Mouse (Mus musculus): ENCODE results near the gene Trp53bp2. TPM values are rescaled to one million over a fixed set of nuclear protein-coding genes. Genes with fewer than 3 reads are reported as not detected.

Trp53bp2 gene
- 7.6 TPM for polyA plus RNA-seq (2017; shearing (Covaris generic))

DNA sequence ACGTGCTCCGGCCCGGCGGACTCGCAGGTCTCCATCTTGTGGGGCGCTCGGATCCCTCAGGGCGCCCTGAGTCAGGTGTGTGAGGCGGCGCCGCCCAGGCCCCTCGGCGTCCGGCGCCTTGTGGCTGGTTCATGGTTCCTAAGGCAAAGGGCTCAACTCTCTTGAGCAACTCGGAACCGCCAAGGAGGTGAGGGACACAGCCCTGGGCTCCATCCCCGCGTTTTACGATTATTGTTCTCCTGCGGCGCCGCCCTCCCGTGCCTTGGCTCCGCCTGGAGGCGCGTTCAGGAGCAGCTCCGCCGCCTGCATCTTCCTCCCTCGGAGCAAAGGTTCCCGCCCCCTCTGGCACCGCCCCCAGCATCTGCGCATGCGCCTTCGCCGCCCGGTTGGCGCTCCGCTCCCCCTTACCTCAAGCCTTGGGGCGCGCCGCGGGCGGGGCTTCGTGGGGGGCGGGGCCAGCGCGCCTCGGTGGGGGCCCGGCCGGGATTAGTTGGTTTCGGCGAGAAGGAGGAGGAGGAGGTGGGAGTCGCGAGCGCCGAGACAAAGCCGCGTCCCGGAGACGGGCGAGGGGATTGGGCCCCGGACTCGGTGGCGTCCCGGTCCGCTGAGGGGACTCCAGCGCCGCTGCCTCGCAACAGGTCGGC lies at the start of gene Trp53bp2:
Trp53bp2 (plus strand) TSS at position 489 of the 644 bp plus-strand sequence.

Other genes starting within 250 kb of the Trp53bp2 start
- gene Vmn1r1, start 244.7 kb upstream of the Trp53bp2 start, polyA plus RNA-seq (2017; shearing (Covaris generic)), result not detected
- gene Degs1, start 126.4 kb upstream of the Trp53bp2 start, polyA plus RNA-seq (2017; shearing (Covaris generic)), result 143 TPM
- 3.2 TPM for gene Fbxo28, start 67.5 kb upstream of the Trp53bp2 start, polyA plus RNA-seq (2017; shearing (Covaris generic))
- 31.5 TPM for gene Capn2, start 108.4 kb downstream of the Trp53bp2 start, polyA plus RNA-seq (2017; shearing (Covaris generic))
- gene Capn8, start 155.8 kb downstream of the Trp53bp2 start, polyA plus RNA-seq (2017; shearing (Covaris generic)), result not detected

All from CD4-positive, CD25-positive, alpha-beta regulatory T cell, adult 9 weeks (primary cell).